Mouse (Mus musculus) brain, embryonic 18.5 days (tissue): ENCODE data around the gene Olfr204.
"Not testable (repeated sequence)": the region's sequence is repeated elsewhere in the genome, so short reads cannot be mapped to it uniquely, and the experiment has no call there.

Experiments
- DNase-seq: peaks from one replicate; pipeline ENCODE4 v3.0.0-alpha.2; 2012; ENCODE audit warnings: low read depth, low spot score

The Olfr204 gene

DNA sequence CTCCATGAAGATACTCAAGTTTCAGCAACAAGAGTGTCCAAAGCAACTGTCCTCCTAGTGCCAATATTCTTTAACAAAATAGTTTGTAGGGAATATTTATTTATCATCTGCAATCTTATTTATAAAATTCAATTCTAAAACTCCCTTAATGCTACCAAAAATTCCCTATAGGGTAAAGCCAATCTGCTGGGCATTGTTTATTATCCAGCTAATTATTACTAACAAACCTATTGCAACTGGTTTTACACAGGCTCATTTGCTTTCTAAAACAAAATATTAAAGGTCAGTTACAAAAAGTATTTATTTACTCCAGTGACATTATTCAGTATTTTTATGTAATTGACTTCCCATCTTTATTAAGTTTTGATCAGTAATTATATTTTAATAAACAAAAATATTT, at the start of gene Olfr204:
Gene Olfr204 (minus strand): TSS at position 101 of the 400 bp plus-strand sequence.
- no peak for DNase-seq

DNA sequence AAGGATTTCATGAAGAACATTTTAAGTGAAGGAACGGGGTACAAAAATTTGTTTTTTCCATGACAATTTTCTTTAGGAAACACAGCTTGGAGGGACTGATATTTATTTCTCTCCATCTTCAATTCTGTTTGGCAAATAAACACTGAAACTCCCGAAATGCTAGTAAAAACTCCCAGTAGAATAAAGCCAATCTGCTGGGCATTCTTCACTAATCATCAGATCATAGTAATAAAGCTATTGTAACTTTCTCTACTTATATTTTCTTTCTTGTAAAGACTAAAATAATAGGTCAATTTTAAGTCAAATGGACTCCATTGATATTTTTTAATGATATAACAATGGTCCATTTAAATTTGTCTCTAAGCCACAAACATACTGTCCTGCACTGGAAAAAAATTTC, 45.8 kb upstream of the Olfr204 start, which contains the start of gene Olfr209:
Gene Olfr209 (minus strand): TSS at position 101 of the 400 bp plus-strand sequence.
- no peak for DNase-seq

DNA sequence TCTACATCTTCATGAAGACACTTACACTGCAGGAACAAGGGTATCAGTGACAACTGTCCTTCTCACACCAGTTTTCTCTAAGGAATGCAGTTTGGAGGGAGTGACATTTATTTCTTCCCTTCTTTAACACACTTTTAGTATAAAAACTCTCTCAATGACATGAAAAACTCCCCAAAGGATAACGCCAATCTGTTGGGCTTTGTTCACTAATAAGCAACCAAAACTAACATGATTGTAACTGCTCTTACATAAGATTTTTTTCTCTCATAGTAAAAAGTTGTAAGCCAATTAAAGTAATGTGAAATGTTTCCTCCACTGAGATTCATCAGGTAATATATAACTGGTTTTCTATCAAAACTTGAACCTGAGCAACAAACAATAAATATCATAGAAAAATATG, 31.1 kb upstream of the Olfr204 start, which contains the start of gene Olfr206:
Gene Olfr206 (minus strand): TSS at position 101 of the 400 bp plus-strand sequence.
- DNase-seq, result no peak

DNA sequence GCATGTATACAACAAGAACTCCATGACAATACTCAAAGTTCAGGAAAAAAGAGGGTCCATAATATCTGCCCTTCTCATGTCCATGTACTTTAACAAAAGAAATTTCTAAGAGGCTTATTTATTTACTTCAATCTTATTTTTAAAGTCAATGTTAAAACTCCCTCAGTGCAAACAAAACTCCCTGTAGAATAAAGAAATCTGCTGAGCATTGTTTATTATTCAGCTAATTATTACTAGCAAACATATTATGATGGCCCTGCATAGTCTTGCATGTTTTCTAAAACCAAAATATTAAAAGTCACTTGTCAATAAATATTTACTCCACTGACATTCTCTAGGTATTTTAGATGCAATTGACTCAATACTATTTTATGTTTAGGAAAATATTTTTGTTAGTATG, 13.0 kb upstream of the Olfr204 start, which contains the start of gene Olfr205:
Gene Olfr205 (minus strand): TSS at position 101 of the 400 bp plus-strand sequence.
- no peak for DNase-seq

DNA sequence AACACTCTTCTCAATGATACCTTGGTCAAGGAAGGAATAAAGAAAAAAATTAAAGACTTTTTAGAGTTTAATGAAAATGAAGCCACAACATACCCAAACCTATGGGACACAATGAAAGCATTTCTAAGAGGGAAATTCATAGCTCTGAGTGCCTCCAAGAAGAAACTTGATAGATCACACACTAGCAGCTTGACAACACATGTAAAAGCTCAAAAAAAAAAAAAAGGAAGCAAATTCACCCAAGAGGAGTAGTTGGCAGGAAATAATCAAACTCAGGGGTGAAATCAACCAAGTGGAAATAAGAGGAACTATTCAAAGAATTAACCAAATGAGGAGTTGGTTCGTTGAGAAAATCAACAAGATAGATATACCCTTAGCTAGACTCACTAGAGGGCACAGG, 5.2 kb upstream of the Olfr204 start:
- not testable (repeated sequence) for DNase-seq

DNA sequence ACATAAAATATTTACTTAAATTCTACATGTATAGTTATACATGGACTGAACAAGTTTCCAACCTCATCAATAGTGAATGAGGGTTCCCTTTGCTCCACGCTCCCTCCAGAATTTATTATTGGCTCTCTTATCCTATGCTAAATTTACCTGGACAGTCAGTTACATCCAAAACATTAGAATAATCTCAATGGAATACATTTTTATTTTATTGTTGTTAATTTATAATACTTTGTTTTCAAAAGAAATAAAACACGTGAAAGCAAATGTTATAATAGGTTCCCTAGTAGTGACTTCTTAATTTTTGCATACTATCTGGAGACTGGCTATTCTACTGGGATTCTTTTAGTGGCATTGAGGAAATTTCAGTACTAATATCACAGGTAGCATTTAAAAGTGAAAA, 19.5 kb downstream of the Olfr204 start, which contains the start of gene Olfr203:
Gene Olfr203 (plus strand): TSS at position 301 of the 400 bp plus-strand sequence.
- no peak for DNase-seq

DNA sequence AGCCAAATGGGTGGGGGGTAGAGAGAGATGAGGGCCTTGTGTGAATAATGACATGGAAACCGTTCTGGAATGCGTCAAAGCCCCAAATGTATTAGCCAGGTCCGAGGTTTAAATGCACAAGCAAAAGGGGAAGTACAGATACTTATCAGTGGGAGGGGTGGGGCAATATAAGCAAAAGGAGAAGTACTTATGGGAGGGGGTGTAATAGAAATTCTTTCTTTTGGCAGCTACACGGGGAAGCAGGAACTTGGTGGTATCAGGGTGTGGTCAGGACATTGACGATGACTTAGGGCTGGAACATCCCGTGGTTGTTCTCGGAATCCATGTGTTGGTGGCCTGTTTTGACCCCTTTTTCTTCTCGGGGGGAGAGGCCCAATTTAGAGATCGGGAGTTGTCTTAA, 30.5 kb downstream of the Olfr204 start:
- DNase-seq, result not testable (repeated sequence)

DNA sequence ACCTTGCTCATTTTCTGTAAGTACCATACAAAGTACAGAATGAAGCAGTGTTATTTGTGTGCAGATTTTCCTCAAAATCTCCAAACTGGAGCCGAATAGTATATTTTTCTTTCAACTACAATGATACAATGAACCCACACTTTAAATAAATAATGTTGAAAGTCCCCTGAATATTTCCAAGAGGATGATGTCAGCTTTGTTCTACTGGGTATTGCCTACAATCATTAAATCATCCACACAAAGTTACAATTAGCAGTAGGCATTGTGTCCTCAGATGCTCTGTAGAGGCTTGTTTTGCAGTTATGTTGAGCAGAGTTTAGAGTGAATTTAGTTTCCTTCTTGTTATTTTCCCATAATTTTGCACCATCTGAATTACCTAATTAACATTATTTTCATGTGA, 31.4 kb downstream of the Olfr204 start, which contains the start of gene Olfr202:
Gene Olfr202 (minus strand): TSS at position 101 of the 400 bp plus-strand sequence.
- DNase-seq, result no peak

DNA sequence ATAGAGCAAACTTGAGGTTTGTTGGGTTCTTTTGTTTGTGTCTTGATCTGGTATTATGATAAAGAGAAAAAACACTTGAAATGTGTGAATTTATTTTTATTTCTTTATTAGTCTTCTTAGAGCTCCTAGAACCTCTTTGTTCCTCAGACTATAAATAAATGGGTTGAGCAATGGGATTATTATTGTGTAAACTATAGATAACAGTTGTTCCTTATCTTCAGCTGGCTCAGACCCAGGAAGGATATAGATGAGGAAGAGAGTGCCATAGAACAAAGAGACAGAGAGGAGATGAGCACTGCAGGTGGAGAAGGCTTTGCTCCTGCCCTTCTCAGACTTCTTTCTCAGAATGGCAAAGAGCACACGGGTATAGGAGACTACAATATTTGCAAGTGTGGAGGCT, 34.6 kb downstream of the Olfr204 start:
- no peak for DNase-seq

DNA sequence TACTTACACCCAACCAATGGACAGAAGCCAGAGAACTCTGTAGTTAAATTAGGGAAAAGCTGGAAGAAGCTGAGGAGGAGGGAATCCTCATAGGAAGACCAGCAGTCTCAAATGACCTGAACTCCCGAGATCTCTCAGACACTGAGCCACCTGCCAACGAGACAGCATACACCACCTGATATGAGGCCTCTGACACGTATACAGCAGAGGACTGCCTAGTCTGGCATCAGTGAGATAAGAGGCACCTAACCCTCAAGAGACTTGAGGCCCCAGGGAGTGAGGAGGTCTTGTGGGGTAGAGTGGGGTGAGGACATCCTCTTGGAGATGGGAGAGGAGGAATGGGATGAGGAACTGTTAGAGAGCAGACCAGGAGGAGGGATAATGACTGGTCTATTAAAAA, 37.5 kb downstream of the Olfr204 start:
- DNase-seq, result no peak

DNA sequence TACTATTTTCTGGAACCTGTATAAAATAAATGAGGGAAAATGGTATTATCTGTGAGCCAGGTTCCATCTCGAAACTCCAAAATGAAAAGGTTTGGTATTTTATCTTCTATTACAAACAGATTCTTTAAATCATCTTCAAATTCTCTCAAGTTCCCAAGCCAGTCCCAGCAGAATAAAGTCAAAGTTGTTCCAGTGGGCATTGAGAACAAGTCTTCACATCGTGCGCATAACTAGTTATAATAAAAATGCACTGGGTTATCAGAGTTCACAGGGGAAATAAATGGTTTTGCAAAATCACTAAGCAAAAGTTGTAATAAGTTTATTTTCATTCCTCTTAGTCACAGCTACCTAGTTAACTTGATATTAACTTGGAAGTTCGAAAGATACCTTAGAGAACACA, 45.5 kb downstream of the Olfr204 start, which contains the start of gene Olfr201:
Gene Olfr201 (minus strand): TSS at position 101 of the 400 bp plus-strand sequence.
- DNase-seq, result not testable (repeated sequence)

DNA sequence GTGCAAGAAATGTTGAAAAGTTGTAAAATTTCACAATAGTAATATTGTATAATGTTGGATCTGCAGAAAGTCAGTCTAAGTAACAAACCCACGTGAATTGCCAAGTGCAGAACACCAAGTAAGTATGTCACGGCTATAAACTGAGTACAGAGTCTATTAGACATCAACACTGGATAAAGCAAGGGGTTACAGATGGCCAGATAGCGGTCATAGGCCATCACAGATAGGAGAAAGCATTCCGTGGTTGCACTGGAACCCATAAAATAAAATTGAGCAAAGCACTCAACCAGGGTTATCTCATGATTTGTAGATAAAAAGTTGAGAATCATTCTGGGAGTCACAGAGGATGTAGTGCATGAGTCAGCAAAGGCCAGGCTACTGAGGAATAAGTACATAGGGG, 49.0 kb downstream of the Olfr204 start:
- DNase-seq, result not testable (repeated sequence)
